In the genomic region with DNA sequence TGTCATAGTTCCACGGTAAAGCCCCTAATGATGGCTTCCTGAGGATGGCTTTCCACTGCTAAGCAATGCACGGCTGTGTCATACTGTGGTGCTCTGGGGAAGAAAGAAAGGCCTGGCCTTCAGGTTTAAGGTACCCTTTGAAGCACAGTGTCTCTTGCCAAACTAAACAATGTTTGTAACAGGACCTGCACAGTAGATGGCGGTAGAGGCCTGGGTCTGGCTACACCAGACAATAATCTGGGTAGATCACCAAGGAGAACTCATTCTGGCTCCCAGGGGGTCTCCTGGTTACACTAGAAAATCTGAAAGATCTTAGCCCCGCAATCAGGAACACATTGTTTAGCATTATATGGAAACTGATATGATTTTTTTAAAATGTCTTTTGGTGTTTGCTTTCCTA, we compare ENCODE assay signal across 9 mouse cellular contexts.
DNase-seq lines count a peak whose midpoint lies in the region; ATAC-seq and TF ChIP-seq lines count a peak whose summit lies in the region.
"Had no signal": no experiment of that assay in that cellular context is flagged by ENCODE, and none has a peak within 500 bp of the region (broad histone marks: within the 10 kb centered on the region; RNA-seq: fewer than 3 reads in every experiment).

No protein-coding gene starts in this region.

- no peaks in the 10 kb centered on the region for H3K27me3 ChIP-seq in cerebellum, adult 2 months (ENCODE audit: control insufficient read depth, insufficient read depth, low read length)
- H3K27me3 ChIP-seq in lung, embryonic 14.5 days (ENCODE audit: insufficient read depth, low read length) = no peaks in the 10 kb centered on the region
- H3K27me3 ChIP-seq: liver, embryonic 13.5 days had no signal

- H3K9me3 ChIP-seq in lung, embryonic 14.5 days (ENCODE audit: low read depth, low read length) = no peaks in the 10 kb centered on the region
- H3K9me3 ChIP-seq: liver, embryonic 13.5 days had no signal

- TF ChIP-seq POLR2A in cerebellum, adult 2 months (IDR thresholded peaks at IDR 0.05; ENCODE audit: borderline replicate concordance, insufficient read depth, low read length) = no peak

- DNase-seq in cerebellum, adult 2 months = peak; percentile 20 to 31
- DNase-seq in cerebellum, adult 9-11 months = no peak
- DNase-seq in lung, embryonic 14.5 days = peak; percentile 75
- no peak for DNase-seq in lung, adult 18-20 months
- peak; percentile 43 to 62 for DNase-seq in cerebellum, postnatal 4 days (ENCODE audit: low spot score in 2 of 2)
- peak; percentile 45 to 60 for DNase-seq in layer of hippocampus, postnatal 14 days (ENCODE audit: low spot score in 2 of 2)
- peak; percentile 53 for DNase-seq in right cerebral cortex, postnatal 25 days
- DNase-seq: liver, embryonic 13.5 days had no signal

- no peak overlapping the region for H3K4me3 ChIP-seq in cerebellum, adult 2 months (replicated peaks; ENCODE audit: insufficient read depth, low read depth, low read length)
- H3K4me3 ChIP-seq in lung, embryonic 14.5 days (ENCODE audit: low read depth, low read length) = no peak overlapping the region
- H3K4me3 ChIP-seq: liver, embryonic 13.5 days had no signal

- no peak overlapping the region for H3K4me2 ChIP-seq in lung, embryonic 14.5 days
- H3K4me2 ChIP-seq: liver, embryonic 13.5 days had no signal

- H3K9ac ChIP-seq in lung, embryonic 14.5 days = no peak overlapping the region
- H3K9ac ChIP-seq: liver, embryonic 13.5 days had no signal

- H3K4me1 ChIP-seq in cerebellum, adult 2 months (ENCODE audit: control insufficient read depth, insufficient read depth, low read length) = no peaks in the 10 kb centered on the region
- no peaks in the 10 kb centered on the region for H3K4me1 ChIP-seq in lung, embryonic 14.5 days (ENCODE audit: insufficient read depth)
- H3K4me1 ChIP-seq: liver, embryonic 13.5 days had no signal

- WGBS in cerebellum, adult 2 months = 54% methylated on average over 4 of the region's 4 CpGs
- WGBS in lung, embryonic 14.5 days = 51% methylated on average over 4 of the region's 4 CpGs

- peak; percentile 59; the same call in 1 of the 2 replicates for TF ChIP-seq CTCF in cerebellum, adult 2 months (IDR thresholded peaks at IDR 0.05; ENCODE audit: borderline replicate concordance, insufficient read depth, low read depth, low read length)
- peak; percentile 60 for TF ChIP-seq CTCF in lung, embryonic 14.5 days (IDR thresholded peaks at IDR 0.05; ENCODE audit: low read depth)

- no peak overlapping the region for H3K27ac ChIP-seq in cerebellum, adult 2 months (ENCODE audit: insufficient read depth, low read length)
- no peak overlapping the region for H3K27ac ChIP-seq in lung, embryonic 14.5 days (ENCODE audit: low read depth)
- H3K27ac ChIP-seq: liver, embryonic 13.5 days had no signal

- no peaks in the 10 kb centered on the region for H3K36me3 ChIP-seq in lung, embryonic 14.5 days (ENCODE audit: insufficient read depth)
- H3K36me3 ChIP-seq: liver, embryonic 13.5 days had no signal

- ATAC-seq in lung, embryonic 14.5 days (ENCODE audit: insufficient read depth) = no peak
- no peak for ATAC-seq in activated CD4-positive, CD25-positive, alpha-beta regulatory T cell, adult 4 months

Comparison
In these comparisons a context has a peak if more than half of its experiments do, and no peak if none do; other contexts are left out.
1. DNase-seq: peak in cerebellum, adult 2 months (2 of 2), lung, embryonic 14.5 days (single experiment), cerebellum, postnatal 4 days (2 of 2), layer of hippocampus, postnatal 14 days (2 of 2) and right cerebral cortex, postnatal 25 days (single experiment); none in cerebellum, adult 9-11 months (single experiment) and lung, adult 18-20 months (0 of 2).